Mouse (Mus musculus) testis, adult 2 months (tissue): ENCODE results near the gene Polrmt.

Experiments used
- CTCF ChIP-seq: fragments of 200-500 bp; IDR thresholded peaks from 2 replicates; pipeline ENCODE4 v1.5.1; 2012; ENCODE audit warnings: low read depth, mild to moderate bottlenecking, inconsistent platforms, low read length, moderate library complexity; ENCODE audit not compliant: control insufficient read depth, insufficient read depth, insufficient replicate concordance
- POLR2A ChIP-seq: fragments of 200-500 bp; IDR thresholded peaks from 2 replicates; pipeline ENCODE4 v1.6.1; 2012; ENCODE audit warnings: low read depth, mild to moderate bottlenecking, inconsistent platforms, low read length, moderate library complexity; ENCODE audit not compliant: control insufficient read depth

GRCm38 (mm10) chr10:79694379-79694655 is 52.1 kb downstream of the Polrmt start:
- TF ChIP-seq POLR2A (no peak), CTCF (no peak)
